Mouse (Mus musculus) erythroblast, adult 5-6 weeks (primary cell): ENCODE measurements around the gene Scfd2. TPM values are rescaled to one million over a fixed set of nuclear protein-coding genes. Genes with fewer than 3 reads are reported as not detected.
A peak's percentile ranks its signal among the peaks of the same experiment; 100 is the strongest.

Source experiments
- ATAC-seq: replicated peaks from 2 replicates; pipeline ENCODE4 v1.8.0; 2016; ENCODE audit warnings: moderate number of reproducible peaks, mild to moderate bottlenecking, moderate TSS enrichment, inconsistent platforms; ENCODE audit not compliant: poor library complexity, low FRiP score, severe bottlenecking
- total RNA-seq, 2 experiments: library from RNA; stranded (forward) in 1 of 2; stranded (reverse) in 1 of 2; fragments of 150-400 nt in 1 of 2; fragments of 200-764, 138-1000 nt in 1 of 2; gene quantifications; 2 replicates each; pipeline versions ENCODE4 v1.2.3 to v1.2.4; 2015 to 2017; ENCODE audit warnings: low replicate concordance in 2 of 2

The Scfd2 gene
- total RNA-seq, 2 experiments from 2014 or later = 1.8 to 3.5 TPM

GRCm38 (mm10) chr5:74194841-74195613 lies 336.5 kb downstream of the Scfd2 start, which contains the start of gene Rasl11b:
TSS of gene Rasl11b (plus strand) at chr5:74195286.
- peak; percentile 66; the same call in 1 of the 2 replicates for ATAC-seq

DNA sequence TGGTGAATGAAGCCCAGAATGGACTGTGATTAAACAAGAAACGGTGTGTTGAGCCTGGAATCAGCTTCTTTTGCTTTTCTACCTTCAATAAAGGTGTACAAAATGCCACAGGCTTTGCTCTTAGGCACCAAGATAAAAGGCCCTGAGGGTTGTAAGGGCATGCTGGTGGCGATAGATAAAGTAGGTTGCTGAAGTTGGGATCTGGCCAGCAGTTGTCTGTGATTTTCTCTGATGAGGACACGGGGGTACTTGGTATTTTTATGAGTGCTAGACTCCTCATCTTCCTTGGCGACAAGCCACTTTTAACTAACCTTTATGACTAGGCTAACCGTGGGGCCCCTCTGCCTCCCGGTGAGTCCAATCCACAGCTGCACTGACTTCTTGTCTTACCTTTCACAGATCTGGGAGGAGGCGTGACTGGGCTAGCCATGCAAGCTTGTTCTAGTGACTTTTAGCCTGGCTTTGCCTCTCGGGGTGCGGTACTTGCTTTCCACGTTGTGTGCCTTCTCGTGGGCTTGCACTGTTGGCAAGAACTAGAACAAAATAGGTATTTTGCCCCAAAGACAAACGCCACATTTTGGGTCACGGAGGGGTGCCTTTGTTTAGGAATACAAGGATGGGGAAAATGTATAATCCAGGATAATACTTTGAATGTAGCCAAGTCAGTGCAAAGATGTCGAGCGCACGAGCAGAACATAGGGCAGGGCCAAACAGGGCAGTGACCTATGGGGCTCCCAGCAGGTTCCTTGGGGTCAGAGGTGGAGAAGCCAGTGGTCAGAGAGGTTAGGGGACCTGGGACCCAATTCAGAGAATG lies 337.3 kb downstream of the Scfd2 start:
- no peak for ATAC-seq

- no peak for ATAC-seq
Measured at GRCm38 (mm10) chr5:74193626-74194025, 337.9 kb downstream of the Scfd2 start.

- ATAC-seq = no peak
Measured at GRCm38 (mm10) chr5:74193008-74193407, 338.6 kb downstream of the Scfd2 start.

GRCm38 (mm10) chr5:74190911-74191310 lies 340.6 kb downstream of the Scfd2 start:
- ATAC-seq = no peak

DNA sequence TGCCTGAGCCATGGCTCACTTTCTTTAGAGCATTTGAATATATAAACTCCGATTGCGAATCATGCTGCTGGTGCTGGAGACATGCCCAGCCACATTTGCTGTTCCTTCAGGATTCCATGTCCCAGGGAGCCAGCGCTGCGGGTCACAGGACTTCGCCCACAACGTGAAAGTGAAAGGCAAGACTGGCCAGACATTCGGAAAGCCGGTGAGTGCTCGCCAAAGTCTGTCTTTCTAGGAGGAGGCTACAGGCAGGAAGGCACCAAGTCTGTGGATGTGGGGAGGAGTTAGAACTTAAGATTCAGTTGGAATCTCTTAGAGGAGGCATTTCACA lies 341.4 kb downstream of the Scfd2 start:
- ATAC-seq = no peak

DNA sequence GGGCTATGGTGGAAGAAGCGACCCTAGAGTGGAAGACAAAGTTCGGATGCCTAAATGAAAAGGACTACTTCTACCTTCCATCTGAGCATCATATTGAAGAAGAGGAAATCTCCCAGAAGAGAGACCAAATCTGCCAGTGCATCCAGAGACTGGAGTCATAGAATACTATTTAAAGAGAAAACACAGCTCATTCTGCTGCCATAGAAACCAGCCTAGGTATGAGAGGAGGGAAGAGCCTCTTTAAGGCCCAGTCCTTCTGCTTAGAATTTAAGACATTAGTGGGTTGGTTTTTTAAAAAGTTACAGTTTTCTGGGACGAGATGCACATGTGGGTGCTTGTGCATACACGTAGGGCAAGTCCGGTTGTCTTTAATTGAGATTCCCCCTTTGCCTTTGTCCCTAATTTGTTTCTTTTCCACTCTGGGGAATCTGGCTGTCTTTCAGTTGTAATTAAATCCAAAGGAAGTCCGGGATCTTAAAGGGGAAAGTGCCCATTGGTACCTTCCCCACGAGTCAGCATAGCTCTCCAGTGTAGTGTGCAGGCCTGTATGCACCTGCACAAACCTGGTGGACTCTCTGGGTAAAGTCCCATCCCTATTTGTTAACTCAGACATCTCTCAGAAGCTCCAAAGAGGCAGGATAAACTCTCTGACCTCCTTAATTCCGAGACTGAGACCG lies 341.9 kb downstream of the Scfd2 start:
- no peak for ATAC-seq

DNA sequence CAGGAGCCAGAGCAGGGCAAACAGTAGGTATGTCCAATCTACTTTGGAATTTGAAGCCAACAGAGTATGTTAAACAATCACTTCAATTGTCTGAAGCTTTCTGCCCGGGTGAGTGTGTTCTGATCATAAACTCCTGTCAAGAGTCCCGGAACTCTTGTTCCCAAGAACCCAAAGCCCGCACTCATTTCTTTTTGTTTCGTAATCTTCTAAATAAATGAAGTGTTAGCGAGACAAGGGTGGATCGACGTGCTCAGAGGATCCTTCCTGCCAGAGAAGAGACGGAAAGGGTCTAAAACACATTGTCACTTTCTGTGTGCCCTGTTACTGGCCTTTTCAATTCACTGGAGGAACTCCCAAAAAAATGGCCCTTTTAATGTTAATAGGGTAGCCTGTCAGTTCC lies 342.7 kb downstream of the Scfd2 start:
- no peak for ATAC-seq

- ATAC-seq = no peak
Measured at GRCm38 (mm10) chr5:74188076-74188475, 343.5 kb downstream of the Scfd2 start.

DNA sequence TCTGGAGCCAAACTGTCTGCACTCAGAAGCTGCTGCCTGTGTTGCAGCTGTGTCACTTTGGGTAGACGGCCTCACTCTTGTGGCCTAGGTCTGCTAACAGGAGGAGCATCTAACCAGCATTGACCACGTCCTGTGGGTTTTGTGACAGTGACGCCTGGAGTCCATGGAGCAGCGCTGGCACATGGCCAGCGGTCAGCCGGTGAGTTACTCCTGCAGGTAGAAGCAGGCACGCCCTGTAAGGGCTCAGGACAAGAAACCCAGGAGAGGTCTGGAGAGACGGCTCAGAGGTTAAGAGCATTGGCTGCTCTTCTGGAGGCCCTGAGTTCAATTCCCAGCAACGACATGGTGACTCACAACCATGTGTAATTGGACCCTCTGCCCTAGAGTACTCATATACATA lies 347.0 kb downstream of the Scfd2 start:
- no peak for ATAC-seq

DNA sequence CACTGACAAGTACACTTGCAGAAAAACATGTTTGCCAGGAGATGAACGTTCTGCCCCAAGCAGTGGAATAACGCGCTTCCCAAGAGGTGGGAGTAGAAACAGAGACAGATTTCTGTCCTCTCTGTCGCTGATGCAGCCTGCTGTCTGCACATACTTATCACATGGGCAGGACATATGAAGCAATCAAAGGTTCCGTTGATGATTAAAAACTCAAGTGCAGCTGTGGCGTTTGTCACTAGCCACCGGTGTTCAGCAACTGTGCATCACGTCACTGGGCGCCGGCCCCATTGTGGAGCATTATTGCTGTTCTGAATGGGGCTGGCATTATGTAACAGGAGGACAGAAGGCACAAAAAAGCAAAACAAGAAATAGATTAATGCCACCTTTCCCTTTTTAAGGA lies 348.4 kb downstream of the Scfd2 start:
- ATAC-seq = no peak

DNA sequence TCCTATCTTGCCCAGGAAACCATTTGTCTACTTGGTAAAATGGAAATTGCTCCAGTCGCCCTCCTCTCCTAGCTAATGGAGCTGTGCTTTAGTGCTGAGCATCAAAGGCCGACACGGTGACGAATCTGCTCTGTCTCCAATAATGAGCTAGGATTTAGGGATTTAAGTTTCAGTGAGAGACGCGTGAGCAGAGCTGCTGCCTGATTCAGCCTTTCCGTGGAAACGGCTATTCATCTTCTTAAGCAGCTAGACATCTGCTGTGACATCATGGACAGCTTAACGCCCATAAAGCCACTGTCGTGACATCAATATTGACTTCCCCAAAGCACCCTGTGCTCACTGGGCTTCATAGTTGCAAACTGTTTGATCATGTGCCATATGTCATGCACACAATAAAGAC lies 351.3 kb downstream of the Scfd2 start:
- ATAC-seq = no peak

DNA sequence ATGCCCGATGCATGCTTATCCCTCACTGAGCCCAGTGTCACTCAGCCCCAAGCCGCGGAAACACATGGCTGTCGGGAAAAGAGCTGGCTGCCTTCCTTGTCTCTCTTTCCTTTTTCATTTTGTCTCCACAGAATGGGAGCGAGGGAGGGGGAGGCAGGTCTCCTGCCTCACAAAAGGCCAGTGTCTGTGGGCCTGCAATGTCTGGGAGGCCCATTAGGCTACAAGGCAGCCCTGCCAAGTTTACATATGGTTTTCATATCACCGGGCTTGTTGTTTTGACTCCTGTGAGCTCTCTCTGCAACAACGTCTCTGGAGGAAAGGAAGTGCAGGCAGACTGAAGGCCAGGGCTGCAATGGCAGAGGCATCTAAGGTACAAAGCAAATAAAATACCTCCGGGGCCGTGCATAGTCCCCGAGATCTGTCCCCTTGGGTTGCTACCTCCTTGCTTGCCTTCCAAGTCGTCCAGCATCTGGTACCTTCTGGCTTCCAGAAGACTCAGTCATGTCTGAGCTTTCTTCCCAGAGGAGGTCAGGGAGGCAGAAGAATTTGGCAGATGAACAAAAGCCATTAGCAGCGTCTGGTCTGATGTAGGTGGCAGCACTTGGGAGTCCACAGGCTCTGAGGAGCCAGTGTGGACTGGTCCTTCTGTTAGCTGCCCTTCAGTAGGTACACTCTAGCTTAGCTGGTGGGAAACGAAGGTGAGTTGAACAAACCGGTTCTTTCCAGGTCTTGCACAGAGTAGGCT lies 355.9 kb downstream of the Scfd2 start:
- ATAC-seq = no peak

GRCm38 (mm10) chr5:74173162-74173844 lies 358.3 kb downstream of the Scfd2 start:
- no peak for ATAC-seq

GRCm38 (mm10) chr5:74172208-74172607 lies 359.4 kb downstream of the Scfd2 start:
- ATAC-seq = no peak

DNA sequence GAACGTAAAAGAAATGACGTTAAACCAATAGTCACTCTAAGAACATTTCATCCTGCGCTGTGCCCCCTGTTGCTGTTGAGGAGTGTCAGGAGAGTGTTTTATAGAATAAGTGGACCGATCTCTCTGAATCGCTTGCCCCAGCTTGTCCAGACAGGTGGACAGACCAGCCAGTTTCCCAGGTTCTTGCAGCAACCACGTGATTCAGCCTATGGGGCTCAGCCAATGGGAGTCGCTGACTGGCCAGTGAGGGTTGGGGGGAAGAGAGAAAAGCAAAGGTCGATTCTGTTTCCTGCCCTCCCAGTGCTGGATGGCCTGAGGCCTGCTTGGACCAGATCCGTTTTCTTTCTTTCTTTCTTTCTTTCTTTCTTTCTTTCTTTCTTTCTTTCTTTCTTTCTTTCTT lies 359.8 kb downstream of the Scfd2 start:
- no peak for ATAC-seq

- no peak for ATAC-seq
Measured at GRCm38 (mm10) chr5:74168085-74168484, 363.5 kb downstream of the Scfd2 start.

GRCm38 (mm10) chr5:74166642-74167041 lies 364.9 kb downstream of the Scfd2 start:
- no peak for ATAC-seq

- ATAC-seq = no peak
Measured at GRCm38 (mm10) chr5:74164547-74164946, 367.0 kb downstream of the Scfd2 start.
